Mouse (Mus musculus): ENCODE data around the gene Stag3.
A peak's percentile ranks its signal among the peaks of the same experiment; 100 is the strongest.

The Stag3 gene

DNA sequence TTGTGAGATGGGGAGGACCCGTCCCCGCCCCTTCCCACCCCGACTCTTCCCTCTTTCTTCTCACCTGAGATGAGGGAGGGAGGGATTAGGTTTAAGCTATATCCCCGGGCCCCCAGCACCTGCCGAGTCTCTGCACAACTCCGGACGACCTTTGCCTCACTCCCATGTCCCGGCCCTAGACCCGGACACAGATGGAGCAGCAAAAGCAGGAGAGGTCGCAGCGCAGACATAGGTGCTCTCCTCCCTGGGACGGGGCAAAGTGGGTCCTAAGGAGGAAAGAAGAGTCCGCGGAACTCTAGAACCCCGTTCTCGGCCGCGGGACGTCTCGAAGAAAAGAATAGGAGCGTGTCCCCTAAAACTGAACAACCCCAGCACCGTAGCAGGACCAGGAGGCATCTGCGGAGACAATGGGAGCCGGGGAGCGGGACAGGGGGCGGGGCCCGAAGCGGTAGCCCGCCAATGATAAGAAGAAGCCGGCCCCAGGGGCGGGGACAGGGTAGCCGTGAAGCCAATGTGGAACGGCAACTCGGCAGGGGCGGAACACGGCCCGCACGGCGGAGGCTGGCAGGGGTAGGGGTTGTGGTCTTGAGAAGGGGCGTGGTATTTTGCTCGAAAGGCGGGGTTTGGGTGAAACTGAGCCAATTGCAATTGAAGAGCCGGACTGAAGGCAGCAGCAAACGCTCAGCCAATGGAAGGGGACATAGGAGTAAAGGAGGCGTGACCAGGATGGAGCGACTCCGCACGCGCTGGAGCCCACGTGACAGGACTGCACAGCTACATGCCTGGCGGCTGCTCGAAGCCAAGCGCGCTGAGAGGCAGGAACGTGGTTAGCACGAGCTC lies at the start of gene Stag3, which contains the start of the genes Gm43720 and Gpc2:
Gene Stag3 (plus strand): TSS at position 656 of the 840 bp plus-strand sequence.
Gene Gm43720 (minus strand): TSS at position 374 of the 840 bp plus-strand sequence.
Gene Gpc2 (minus strand): TSS at position 421 of the 840 bp plus-strand sequence.
- DNase-seq = peak; percentile 43 to 63

DNA sequence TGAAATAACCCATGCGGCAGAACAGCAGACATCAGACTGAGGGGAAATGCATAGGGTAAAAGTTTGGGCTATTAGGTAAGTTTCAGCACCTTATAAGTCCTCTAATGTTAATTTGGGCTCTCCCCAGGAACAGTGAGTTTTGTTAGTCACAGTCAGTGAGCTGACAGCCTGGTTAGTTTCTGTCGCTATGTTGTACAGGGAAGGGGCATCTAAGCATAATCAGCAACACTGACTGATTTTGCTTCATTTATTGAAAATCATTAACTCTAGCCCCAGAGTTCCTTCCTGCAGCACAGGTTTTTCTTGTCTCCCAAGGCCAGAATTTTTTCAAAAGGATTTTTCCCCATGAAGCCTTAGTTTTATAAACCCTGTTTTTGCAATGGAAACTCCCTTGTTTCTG lies 46.3 kb upstream of the Stag3 start:
- no peak for DNase-seq

DNA sequence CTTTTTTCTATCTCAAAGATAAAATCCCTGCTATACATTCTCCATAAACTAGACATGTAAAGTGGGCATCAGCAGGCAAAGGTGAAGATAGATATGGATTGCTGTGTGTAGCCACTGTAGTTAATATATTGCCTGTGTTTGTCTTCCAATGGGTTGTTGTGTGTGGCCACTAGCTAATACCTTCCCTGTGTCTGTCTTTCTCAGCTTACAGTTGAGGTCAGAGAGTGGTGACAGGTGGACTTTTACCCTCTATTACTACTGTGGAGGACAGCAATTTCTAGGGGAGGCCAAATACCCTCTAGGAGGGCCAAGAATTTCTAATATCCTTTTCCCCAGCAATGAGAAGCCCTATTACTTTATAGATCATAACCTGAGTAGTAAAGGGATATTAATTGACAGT lies 45.8 kb upstream of the Stag3 start:
- no peak for DNase-seq

DNA sequence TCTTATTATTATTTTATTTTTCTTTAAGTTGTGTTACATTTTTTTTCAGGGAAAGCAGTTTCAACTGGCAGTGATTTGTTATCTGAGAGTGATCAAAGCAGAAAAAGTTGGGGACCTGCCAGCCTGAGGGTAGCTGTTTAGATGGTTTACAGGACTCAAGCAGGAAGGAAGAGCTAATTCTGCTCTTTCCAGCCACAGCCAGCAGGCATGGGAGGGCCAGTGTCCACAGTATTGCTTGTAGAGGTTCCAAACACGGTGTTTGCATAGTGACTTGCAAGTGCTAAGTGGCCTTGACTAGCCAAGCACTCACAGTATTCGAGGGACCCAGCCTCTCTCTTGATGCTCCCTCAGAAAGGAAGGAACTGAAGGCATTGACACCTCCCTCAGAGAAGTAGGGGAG lies 38.5 kb upstream of the Stag3 start:
- no peak for DNase-seq

DNA sequence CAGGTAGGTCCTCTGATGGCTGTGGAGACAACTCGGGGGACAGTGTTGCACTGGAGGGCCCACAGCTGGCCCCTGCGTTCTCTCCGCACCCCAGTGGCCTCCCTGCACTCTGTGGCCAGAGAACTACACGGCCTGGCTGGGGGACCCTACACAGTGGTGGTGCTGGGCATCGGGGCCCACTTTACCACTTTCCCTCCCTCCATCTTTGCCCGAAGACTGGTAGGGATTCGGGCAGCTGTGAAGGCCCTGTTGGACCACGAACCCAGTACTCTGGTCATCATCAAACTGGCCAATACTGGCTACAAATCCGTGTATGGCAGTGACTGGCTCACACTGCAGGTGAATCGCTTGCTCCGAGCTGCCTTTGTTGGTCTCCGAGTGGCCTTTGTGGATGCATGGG lies 28.9 kb upstream of the Stag3 start:
- no peak for DNase-seq

DNA sequence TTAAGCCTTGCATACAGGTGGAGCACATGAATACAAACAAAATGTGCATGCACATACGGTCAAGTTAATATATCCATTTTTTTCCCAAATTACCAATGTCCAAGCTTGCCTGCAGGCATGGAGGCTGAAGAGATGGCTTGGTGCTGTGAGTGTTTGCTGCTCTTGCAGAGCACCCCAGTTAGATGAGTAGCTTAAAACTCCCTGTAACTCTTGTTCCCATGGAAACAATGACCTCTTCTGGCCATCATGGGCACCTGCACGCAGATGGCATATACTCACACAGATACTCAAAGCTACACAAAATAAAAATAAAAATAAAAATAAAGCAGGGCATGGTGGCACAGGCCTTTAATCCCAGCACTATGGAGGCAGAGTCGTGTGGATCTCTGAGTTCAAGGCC lies 27.0 kb upstream of the Stag3 start:
- no peak for DNase-seq

DNA sequence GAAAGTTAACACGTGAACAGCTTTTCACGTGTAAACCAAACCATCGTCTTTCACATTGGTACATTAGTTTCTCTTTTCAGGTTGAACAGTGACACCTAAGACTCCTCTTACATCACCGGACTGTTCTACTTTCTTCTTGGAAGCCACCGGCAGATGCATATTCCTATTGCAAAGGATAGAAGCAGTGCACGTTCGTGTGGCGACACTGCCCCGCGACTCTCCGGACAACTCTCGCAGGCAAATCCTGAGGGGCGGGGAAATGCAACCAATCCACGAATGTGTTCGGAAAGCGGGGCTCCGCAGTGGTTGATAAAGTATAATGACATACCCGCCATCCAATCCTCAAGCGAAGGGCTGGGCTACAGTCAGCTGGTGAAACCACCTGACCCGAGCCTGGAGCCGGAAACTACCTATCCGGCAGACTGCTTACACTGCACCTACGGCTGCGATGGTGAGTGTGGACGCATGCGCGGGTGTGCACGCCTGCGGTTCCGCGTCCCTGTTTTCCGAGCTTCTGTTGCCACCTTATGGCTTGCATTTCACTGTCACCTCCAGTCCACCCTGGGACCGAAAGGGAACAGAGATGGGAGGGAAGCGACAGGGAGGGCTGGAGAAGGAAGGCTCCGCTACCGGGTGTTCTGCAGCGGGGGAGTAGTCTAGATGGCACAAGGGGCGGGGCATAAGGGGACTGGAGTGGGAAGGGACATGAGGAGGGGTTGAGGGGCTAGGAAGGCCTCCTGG lies 24.5 kb upstream of the Stag3 start, which contains the start of gene Lamtor4:
Gene Lamtor4 (plus strand): TSS at position 130 of the 741 bp plus-strand sequence.
- DNase-seq = peak; percentile 92 to 95

DNA sequence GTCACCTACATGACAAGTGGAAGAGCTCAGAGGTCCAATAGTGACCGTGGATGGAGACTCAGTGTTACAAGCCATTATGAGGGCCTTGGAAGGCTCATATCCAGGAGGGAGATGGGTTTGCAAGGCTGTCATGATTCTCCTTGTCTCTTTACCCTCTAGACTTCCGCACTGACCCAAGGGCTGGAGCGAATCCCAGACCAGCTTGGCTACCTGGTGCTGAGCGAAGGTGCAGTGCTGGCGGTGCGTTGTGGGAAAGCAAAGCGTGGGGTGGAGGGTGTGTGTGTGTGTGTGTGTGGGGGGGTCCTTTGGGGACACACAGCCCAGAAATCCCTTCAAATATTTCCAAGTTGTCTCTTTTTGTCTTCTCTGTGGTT lies 24.0 kb upstream of the Stag3 start:
- DNase-seq = peak in 1 of 2 experiments; percentile 51

DNA sequence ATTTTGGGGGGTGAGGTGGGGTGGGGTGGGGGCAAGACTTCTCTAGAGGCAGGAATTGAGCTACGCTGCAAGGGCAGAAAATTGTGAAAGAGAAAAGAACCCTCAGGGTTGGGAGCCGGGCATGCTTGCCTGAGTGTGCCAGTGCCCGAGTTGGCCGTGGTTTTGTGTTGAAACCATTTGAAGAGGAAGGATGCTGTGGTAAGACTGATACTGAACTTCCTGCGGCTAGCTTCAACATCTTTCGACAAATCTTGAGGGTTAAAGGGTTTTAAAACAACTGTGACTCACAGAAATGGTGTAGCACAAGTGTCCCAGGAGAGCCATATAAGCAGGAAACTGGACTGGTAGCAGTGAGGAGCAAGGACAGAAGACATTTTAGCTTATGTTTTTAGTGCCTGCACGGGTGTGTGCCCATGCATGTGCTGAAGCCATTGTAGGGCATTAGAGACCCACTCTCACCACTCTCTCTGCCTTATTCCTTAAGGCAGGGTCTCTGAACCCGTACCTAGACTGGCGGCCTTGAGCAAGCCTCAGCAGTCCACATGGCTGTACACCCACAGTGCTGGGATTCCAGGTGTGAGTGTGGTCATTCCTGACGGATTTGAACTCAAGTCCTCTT lies 23.0 kb upstream of the Stag3 start:
- no peak for DNase-seq

DNA sequence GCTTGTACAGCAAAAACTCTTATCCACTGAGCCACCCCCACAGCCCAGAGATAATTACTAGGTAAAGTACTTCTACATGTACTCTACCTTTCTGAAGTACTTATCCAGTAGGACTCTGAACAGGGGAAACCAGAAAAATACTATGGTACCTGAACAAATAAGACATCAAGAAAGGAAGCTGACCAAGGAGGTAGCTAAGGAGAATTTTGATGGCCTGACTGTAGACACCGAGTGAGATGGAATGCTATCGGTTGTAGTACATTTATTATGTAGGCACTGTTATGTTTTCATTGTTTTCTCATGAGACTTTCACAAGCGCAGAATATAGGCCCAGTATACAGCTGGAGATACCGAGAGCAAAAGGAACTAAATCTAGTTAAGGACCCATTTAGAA lies 22.5 kb upstream of the Stag3 start:
- no peak for DNase-seq

DNA sequence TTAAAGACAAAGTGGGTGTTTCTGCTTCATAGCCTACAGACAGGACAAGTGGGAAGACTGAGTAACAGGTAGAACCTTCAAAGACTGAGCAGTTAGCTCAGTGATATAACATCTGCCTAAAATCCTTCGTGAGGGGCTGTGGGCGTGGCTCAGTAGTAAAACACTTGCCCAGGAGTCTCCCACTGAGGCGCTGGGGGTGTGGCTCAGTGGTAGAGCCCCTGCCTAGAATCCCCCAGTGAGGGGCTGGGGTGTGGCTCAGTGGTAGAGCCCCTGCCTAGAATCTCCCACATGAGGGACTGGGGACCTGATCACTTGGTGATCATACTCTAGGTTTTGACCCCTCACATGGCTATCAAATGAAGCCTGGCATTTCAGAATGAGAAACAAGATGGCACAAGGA lies 22.0 kb upstream of the Stag3 start:
- no peak for DNase-seq

DNA sequence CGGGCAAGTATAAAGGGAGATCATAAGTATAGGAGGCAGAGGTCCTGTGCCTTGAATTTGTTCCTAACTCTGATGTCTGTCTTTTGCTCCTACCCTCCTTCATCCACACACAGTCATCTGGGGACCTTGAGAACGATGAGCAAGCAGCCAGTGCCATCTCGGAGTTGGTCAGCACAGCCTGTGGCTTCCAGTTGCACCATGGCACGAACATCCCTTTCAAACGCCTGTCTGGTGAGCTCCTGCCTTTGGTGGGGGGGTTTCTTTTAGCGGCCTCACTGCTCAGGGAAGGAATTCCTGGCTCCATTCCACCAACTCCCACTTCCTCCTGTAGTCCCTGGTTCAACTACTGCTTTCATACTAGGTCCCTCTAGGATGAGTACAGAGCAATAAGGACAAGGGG lies 21.5 kb upstream of the Stag3 start:
- no peak for DNase-seq

DNA sequence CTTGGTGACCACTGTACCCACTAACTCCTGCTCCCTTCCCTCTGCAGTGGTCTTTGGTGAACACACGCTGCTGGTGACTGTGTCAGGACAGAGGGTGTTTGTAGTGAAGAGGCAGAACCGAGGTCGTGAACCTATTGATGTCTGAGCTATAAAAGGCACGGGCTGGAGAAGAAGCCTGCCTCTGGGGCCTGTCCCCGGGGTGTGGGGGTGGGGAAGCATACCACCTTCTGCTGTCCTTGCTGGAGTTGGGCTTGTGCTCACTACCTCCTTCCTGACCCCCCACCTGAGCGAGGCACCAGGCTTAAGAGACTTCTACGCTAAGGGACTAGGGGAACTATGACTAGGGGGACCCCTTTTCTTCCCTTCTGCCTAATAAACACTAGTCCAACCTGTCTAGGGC lies 21.0 kb upstream of the Stag3 start:
- DNase-seq = no peak

DNA sequence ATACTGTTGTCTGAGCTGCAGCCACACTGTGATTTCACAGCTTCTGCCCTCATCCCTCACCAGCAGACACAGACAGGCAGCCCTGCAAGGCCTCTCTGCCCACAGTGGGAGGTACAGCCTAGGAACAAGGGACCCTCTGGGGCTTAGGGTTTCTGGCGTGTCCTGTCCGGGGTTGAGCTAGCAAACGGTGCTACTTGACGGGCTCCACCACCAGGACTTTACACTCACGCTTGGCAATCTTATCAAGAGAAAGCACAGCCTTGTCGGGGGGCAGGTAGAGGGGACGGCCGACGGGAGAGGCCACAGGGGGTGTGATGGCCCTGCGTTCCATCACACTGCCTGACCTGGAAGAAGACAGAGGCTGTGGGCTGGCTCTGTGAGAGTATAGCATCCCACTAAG lies 20.0 kb upstream of the Stag3 start:
- no peak for DNase-seq

DNA sequence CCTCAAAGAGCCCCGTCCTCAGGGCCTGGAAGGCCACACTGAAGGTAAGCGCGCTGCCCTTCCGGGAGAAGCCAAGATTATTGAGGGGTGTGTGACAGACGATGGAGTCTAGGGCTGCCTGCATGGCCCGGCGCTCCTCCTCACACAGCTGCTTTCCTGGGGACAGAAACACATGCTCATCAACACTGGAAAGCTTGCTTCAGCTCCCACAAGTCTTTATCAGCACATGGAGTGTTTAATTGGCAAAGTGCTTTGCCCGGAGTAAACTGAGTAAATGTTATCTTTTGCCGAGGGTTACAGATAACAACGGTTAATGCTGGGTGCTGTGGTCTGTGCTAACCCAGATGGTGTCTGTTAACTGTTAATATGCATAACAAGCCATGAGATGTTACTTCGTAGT lies 19.2 kb upstream of the Stag3 start:
- no peak for DNase-seq

DNA sequence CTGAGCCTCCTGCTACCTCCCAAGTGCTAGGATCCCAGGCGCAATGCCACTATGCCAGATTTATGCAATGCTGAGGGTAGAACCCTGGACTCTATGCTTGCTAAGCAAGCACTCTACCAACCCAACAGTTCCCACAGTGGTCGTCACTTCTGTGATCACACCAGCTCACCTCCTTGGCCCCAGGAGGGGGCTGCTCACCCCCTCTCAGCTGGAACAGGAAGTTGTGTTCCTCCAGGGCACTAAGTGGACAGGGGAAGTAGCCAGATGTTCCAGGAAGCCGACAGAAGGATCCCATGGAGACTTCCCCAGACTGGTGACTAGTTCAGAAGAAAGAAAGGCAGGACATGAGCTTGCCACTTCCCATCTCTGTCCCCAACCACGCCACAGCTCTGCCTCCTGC lies 18.0 kb upstream of the Stag3 start:
- DNase-seq = no peak

DNA sequence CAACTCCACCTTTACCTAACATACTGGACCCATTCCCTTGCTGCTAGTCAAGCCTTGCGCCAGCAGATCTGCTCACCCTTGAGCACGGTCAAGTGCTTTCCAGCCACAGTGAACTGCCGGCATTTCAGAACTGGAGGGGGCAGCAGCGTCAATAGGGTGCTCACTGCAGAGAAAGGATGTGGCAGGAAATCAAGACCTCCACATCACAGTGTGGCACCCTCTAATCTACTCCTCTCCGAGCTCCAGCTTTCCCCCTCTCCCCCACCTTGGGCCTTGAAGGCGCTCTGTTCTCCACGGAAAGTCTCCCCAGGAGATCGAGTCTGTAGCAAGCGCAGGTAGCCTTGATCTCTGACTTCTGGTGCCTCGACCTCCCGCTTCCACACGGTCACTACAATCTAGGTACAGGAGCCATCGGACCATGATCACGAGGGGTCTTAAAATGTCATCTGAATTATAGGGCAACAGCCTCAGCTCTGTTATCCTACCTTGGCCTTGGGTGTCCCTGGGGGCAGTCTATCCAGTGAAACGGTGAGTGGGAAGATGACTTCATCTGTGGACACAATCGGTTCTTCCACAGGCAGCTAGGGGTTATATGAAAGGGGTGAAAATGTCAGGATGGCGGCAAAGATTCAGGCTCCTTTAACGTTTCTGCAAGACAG lies 17.3 kb upstream of the Stag3 start:
- DNase-seq = no peak

DNA sequence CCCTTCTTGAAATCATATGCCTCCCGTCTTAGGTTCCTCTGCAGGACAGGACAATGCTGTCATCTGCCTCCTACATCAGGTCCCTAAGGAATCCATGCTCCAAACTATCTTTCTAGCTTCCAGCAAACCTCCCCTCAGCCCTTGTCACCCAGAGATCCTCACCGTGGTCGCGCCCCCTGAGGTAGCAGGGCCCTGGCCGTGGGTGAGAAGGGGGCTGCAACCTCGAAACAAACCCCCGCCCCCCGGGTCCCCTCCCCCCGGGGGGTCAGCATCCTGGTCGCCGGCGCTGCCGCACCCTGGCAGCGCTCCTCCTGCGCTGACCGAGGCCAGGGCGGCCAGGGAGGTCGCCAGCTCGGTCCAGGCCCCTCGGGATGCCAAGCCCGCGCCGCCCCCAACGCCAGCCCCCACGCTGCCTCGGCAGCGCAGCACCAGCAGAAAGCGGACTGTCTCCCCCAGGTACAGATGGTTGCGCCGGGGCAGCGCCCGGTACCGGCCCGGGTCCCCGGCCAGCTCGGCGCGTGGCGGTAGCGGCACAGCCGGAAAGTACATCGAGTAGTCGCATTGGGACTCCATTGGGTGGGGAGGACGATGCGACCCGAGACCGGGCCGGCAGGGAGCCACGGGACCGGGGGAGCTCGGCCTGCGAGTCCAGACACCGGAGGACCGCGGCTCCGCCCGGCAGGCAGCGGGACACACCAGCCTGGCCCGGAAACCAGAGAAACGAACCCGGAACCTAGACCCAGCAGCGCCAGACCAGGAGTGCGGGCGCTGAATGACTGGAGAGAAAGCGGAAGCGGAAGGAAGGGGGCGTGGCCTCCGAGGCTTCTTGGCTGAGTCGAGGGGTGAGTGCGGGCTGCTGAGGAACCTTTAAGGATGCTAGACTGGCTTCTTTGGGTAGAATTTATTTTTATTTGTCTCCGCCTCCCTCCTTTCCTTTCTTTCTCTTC lies 16.5 kb upstream of the Stag3 start, which contains the start of gene BC037034:
Gene BC037034 (minus strand): TSS at position 774 of the 947 bp plus-strand sequence.
- DNase-seq = peak; percentile 91 to 93

DNA sequence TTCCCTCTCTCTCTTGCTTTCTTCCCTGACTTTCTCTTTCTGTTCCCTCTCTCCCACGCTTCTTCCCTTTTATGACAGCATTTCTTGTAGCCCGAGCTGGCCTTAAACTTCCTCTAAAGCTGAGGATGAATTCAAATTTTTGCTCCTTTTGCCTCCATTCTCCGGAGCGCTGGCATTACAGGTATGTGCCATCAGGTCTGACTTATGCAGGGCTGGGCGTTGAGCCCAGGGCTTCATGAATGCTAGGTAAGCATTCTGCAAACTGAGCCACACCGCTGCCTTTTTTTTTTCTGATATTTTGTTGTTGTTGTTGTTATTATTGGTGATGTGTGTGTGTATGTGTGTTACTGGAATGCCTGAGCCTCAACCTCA lies 15.8 kb upstream of the Stag3 start:
- DNase-seq = no peak

DNA sequence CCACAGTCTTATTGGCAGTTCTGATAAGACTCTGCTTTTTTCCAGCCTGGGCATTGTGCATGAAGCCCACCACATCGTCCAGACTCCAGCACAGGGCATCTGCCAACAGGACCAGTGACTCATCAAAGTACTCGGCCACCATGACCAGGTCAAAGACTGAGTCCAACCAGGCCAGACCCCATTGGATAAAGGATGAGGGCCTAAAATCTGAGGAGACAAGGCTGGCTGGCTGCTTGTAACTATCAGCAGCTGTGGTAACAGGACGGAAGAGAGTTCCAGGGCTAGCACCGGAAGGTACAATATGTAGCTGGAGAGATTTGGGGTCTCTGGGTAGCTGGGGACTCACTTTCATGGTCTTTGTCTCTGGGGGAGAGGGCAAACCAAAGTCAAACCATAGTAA lies 14.3 kb upstream of the Stag3 start:
- no peak for DNase-seq

DNA sequence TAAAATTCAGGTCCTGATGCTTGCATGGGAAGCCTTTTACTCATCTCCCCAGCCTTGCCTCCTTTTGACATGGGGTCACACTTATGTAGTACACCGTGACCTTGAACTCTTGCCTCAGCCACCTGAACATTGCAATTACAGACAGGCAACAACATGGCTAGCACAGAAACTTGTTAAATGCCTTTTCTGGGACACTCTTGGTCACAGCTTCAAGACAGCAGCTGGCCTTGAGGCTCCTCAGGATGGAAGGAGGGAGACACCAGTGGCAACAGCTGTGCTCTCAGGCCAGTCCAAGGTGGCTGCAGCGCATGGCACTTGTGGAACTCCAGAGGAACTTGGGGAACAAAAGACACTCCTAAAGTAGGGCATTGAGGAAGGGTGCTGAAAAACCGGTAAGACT lies 12.9 kb upstream of the Stag3 start:
- no peak for DNase-seq

DNA sequence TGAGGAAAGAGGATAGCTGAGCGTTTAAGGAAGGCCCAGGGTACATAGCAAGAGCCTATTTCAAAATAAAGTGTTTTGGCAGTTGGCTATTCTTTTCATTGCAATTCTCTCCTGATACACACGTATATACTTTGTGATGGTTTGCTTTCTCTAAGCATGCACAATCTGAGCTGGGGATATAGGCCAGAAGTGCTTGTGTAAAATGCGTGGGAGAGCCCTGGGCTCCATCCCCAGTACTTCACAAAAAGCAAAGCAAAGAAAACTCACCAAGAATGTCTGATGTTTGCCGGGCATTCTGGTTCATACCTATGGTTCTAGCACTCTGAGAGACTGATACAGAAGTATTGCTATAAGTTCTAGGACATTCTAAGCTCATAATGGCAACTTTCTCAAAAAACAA lies 11.1 kb upstream of the Stag3 start:
- no peak for DNase-seq

Data from cerebellum, postnatal 36 days (tissue).